Mouse (Mus musculus): ENCODE measurements at regions not wholly inside any gene's neighbourhood (a gene's known extent, or its start where the extent isn't known, plus 50 kb on each side); places are given as distances from the start of the nearest gene placed in this dataset.
A peak's percentile ranks its signal among the peaks of the same experiment; 100 is the strongest.

- no peak for DNase-seq
Measured at GRCm38 (mm10) chr6:95372938-95373337, 51.0 kb downstream of the Gm10234 start.

- no peak for DNase-seq
Measured at GRCm38 (mm10) chr6:95374266-95374665, 52.4 kb downstream of the Gm10234 start.

- peak; percentile 26 for DNase-seq
Measured at GRCm38 (mm10) chr6:95377590-95378245, 55.8 kb downstream of the Gm10234 start.

- DNase-seq = no peak
Measured at GRCm38 (mm10) chr6:95378349-95378748, 56.4 kb downstream of the Gm10234 start.

All from layer of hippocampus, adult 9-11 months (tissue).